Comparison of ENCODE assay signal across 21 mouse cellular contexts in genomic region chr6:100258278-100258677, GRCm38 (mm10). TPM values are rescaled to one million over a fixed set of nuclear protein-coding genes. Genes with fewer than 3 reads are reported as not detected.
A peak's percentile ranks its signal among the peaks of the same experiment; 100 is the strongest.
DNase-seq lines count a peak whose midpoint lies in the region; ATAC-seq lines count a peak whose summit lies in the region.
"Had no signal": no experiment of that assay in that cellular context is flagged by ENCODE, and none has a peak within 500 bp of the region (broad histone marks: within the 10 kb centered on the region; RNA-seq: fewer than 3 reads in every experiment).

No protein-coding gene starts in this region.

- H3K4me3 ChIP-seq in liver, embryonic 15.5 days (replicated peaks) = no peak overlapping the region
- no peak overlapping the region for H3K4me3 ChIP-seq in midbrain, embryonic 13.5 days (replicated peaks)
- H3K4me3 ChIP-seq: embryonic facial prominence, embryonic 13.5 days; forebrain, embryonic 12.5 days; heart, adult 2 months; heart, embryonic 15.5 days; hindbrain, embryonic 13.5 days had no signal

- no peak overlapping the region for H3K27ac ChIP-seq in liver, embryonic 15.5 days (replicated peaks)
- H3K27ac ChIP-seq in midbrain, embryonic 13.5 days = no peak overlapping the region
- H3K27ac ChIP-seq: embryonic facial prominence, embryonic 13.5 days; forebrain, embryonic 12.5 days; heart, adult 2 months; heart, embryonic 15.5 days; hindbrain, embryonic 13.5 days had no signal

- no peaks in the 10 kb centered on the region for H3K36me3 ChIP-seq in liver, embryonic 15.5 days (replicated peaks)
- H3K36me3 ChIP-seq in midbrain, embryonic 13.5 days = no peaks in the 10 kb centered on the region
- H3K36me3 ChIP-seq: embryonic facial prominence, embryonic 13.5 days; forebrain, embryonic 12.5 days; heart, embryonic 15.5 days; hindbrain, embryonic 13.5 days had no signal

- no peaks in the 10 kb centered on the region for H3K27me3 ChIP-seq in liver, embryonic 15.5 days
- no peaks in the 10 kb centered on the region for H3K27me3 ChIP-seq in midbrain, embryonic 13.5 days
- H3K27me3 ChIP-seq: CH12.LX; embryonic facial prominence, embryonic 13.5 days; forebrain, embryonic 12.5 days; heart, embryonic 15.5 days; hindbrain, embryonic 13.5 days had no signal

- peak; percentile 35 for DNase-seq in 416B (ENCODE audit: low read depth)
- no peak for DNase-seq in yolk sac, embryonic 10.5 days (ENCODE audit: low spot score)
- DNase-seq in thymus, postnatal 4 days = no peak
- DNase-seq: adrenal gland, adult 8-10 months; adrenal gland, postnatal 36 days; cerebellum, adult 8-10 months; cerebellum, postnatal 25 days; gastrocnemius, postnatal 10 days; heart, adult 2 months; heart, postnatal 14 days had no signal

- no peak overlapping the region for H3K9ac ChIP-seq in liver, embryonic 15.5 days
- no peak overlapping the region for H3K9ac ChIP-seq in midbrain, embryonic 13.5 days (replicated peaks)
- H3K9ac ChIP-seq: embryonic facial prominence, embryonic 13.5 days; forebrain, embryonic 12.5 days; heart, embryonic 15.5 days; hindbrain, embryonic 13.5 days had no signal

- peak; percentile 59 for ATAC-seq in common myeloid progenitor, adult 5-6 weeks (replicated peaks; ENCODE audit: low read depth, poor library complexity, severe bottlenecking)
- ATAC-seq in liver, embryonic 15.5 days (ENCODE audit: insufficient read depth) = peak; percentile 42; the same call in 1 of the 2 replicates
- peak; percentile 87 for ATAC-seq in megakaryocyte-erythroid progenitor cell, adult 5-6 weeks (replicated peaks; ENCODE audit: low FRiP score, low TSS enrichment, poor library complexity, severe bottlenecking)
- no peak for ATAC-seq in midbrain, embryonic 13.5 days
- ATAC-seq: forebrain, embryonic 16.5 days had no signal

- no peak overlapping the region for H3K4me2 ChIP-seq in liver, embryonic 15.5 days
- no peak overlapping the region for H3K4me2 ChIP-seq in midbrain, embryonic 13.5 days (replicated peaks)
- H3K4me2 ChIP-seq: embryonic facial prominence, embryonic 13.5 days; forebrain, embryonic 12.5 days; heart, embryonic 11.5 days; heart, embryonic 15.5 days; hindbrain, embryonic 13.5 days had no signal

- peaks cover 9% of the 10 kb centered on the region for H3K4me1 ChIP-seq in liver, embryonic 15.5 days (replicated peaks)
- peaks cover 14% of the 10 kb centered on the region for H3K4me1 ChIP-seq in midbrain, embryonic 13.5 days (replicated peaks)

- no peaks in the 10 kb centered on the region for H3K9me3 ChIP-seq in liver, embryonic 15.5 days (replicated peaks)
- H3K9me3 ChIP-seq in midbrain, embryonic 13.5 days = no peaks in the 10 kb centered on the region
- H3K9me3 ChIP-seq: embryonic facial prominence, embryonic 13.5 days; forebrain, embryonic 12.5 days; heart, embryonic 15.5 days; hindbrain, embryonic 13.5 days had no signal

RNA-seq across cellular contexts. Expression of gene Rybp, which starts 29.0 kb away (rescaled TPM):
- total RNA-seq in common myeloid progenitor, adult 5-6 weeks (2017) = 25.3 and 56.1 TPM in 2 replicates
- polyA plus RNA-seq in liver, embryonic 15.5 days (2015; fragmentation: Nextera tagmentation; extraction: Ambion mirVana) = 5.1 and 5.4 TPM in 2 replicates
- 24.7 and 29.4 TPM in 2 replicates for total RNA-seq in megakaryocyte-erythroid progenitor cell, adult 5-6 weeks (2014; fragmentation: Nextera tagmentation)
- 34.5 and 54.9 TPM in 2 replicates for total RNA-seq in megakaryocyte-erythroid progenitor cell, adult 5-6 weeks (2017)
- polyA plus RNA-seq in midbrain, embryonic 13.5 days (2015; fragmentation: Nextera tagmentation; extraction: Ambion mirVana) = 18.0 and 19.7 TPM in 2 replicates
